Mouse (Mus musculus) intestine, embryonic 15.5 days (tissue): ENCODE data around the gene Tlx2. TPM values are rescaled to one million over a fixed set of nuclear protein-coding genes. Genes with fewer than 3 reads are reported as not detected.

Experiments
- ATAC-seq: fragments of 200-750 bp; cut with Nextera tagmentation; 2 replicates; pipeline ENCODE4 v1.8.0; 2017; ENCODE audit warnings: moderate TSS enrichment, moderate library complexity
- H3K27ac ChIP-seq: fragments of 300-500 bp; sonication (generic); 2 replicates; pipeline ENCODE4 v1.5.1; 2015; ENCODE audit warnings: mild to moderate bottlenecking, inconsistent platforms
- H3K27me3 ChIP-seq: fragments of 300-500 bp; sonication (generic); replicated peaks from 2 replicates; pipeline ENCODE4 v1.6.1; 2015; ENCODE audit warnings: inconsistent platforms
- H3K36me3 ChIP-seq: fragments of 300-500 bp; sonication (generic); 2 replicates; pipeline ENCODE4 v1.6.1; 2015; ENCODE audit warnings: inconsistent platforms
- H3K4me1 ChIP-seq: fragments of 300-500 bp; sonication (generic); replicated peaks from 2 replicates; pipeline ENCODE4 v1.6.1; 2015; ENCODE audit warnings: inconsistent platforms
- H3K4me2 ChIP-seq: fragments of 300-500 bp; sonication (generic); replicated peaks from 2 replicates; pipeline ENCODE4 v1.6.1; 2015; ENCODE audit warnings: mild to moderate bottlenecking, inconsistent platforms
- H3K4me3 ChIP-seq: fragments of 300-500 bp; sonication (generic); replicated peaks from 2 replicates; pipeline ENCODE4 v1.5.1; 2015; ENCODE audit warnings: inconsistent platforms
- H3K9ac ChIP-seq: fragments of 300-500 bp; sonication (generic); 2 replicates; pipeline ENCODE4 v1.6.1; 2015; ENCODE audit warnings: inconsistent platforms
- H3K9me3 ChIP-seq: fragments of 300-500 bp; sonication (generic); 2 replicates; pipeline ENCODE4 v1.6.1; 2016; ENCODE audit warnings: inconsistent platforms
- WGBS: fragments of 180-500 bp; shearing (Covaris S2); methylation state at CpG from one replicate; pipeline ENCODE4 v1.1.7; 2015; 5-methylcytosine and 5-hydroxymethylcytosine counted together
- polyA plus RNA-seq: library from polyadenylated mRNA; unstranded; fragments of >200 nt; fragmentation: Nextera tagmentation; extraction: Ambion mirVana; gene quantifications from 2 replicates; pipeline ENCODE4 v1.2.1, GENCODE M21; 2015

Gene Tlx2
- polyA plus RNA-seq, 1 experiment from 2014 or later, result 22.5 TPM

GRCm38 (mm10) chr6:83068706-83069487 lies 1.2 kb downstream of the Tlx2 start:
- under 1% methylated on average over 81 of the region's 81 CpGs for WGBS

GRCm38 (mm10) chr6:83068221-83068620 lies 1.9 kb downstream of the Tlx2 start:
- Histone ChIP-seq H3K9me3 (no peaks in the 10 kb centered on the region), H3K4me3 (peak overlapping the region; percentile 37), H3K4me2 (peak overlapping the region; percentile 65; the same call in 1 of the 2 replicates), H3K27ac (no peak overlapping the region), H3K4me1 (peaks cover 29% of the 10 kb centered on the region), H3K36me3 (no peaks in the 10 kb centered on the region), H3K9ac (no peak overlapping the region), H3K27me3 (peaks cover 94% of the 10 kb centered on the region)
- WGBS, result 6% methylated on average over 8 of the region's 8 CpGs
- no peak for ATAC-seq

More at GRCm38 (mm10) chr6:83068706-83069487, 1.2 kb downstream of the Tlx2 start:
- ATAC-seq, result no peak
- Histone ChIP-seq H3K9me3 (no peaks in the 10 kb centered on the region), H3K36me3 (no peaks in the 10 kb centered on the region), H3K4me3 (peak overlapping the region; percentile 37), H3K4me1 (peaks cover 29% of the 10 kb centered on the region), H3K9ac (peak overlapping the region; percentile 13; the same call in 1 of the 2 replicates), H3K4me2 (peak overlapping the region; percentile 65), H3K27me3 (peaks cover 93% of the 10 kb centered on the region), H3K27ac (no peak overlapping the region)

DNA sequence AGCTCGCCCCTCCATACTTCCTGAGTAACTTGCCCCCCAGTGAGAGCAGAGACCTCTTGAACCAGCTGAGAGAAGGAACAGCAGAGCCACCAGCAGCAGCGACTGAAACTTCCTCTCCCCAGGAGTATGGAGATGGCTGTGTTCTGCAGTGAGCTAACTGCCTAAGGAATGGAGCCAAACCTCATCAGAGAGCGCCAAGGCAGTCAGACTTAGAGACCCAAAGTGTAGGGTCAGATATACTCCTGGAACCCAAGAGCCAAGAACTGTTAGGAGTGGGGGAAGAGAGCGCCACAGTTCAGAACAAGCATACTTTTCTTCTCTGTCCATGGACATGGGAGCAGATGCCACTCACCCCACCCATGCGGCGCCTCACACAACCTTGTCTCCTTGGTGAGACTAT lies 3.7 kb downstream of the Tlx2 start:
- H3K4me2 ChIP-seq, result no peak overlapping the region
- H3K9ac ChIP-seq, result no peak overlapping the region
- H3K4me3 ChIP-seq, result no peak overlapping the region
- WGBS, result 27% methylated on average over 6 of the region's 6 CpGs
- H3K4me1 ChIP-seq, result peaks cover 29% of the 10 kb centered on the region
- ATAC-seq, result no peak
- no peaks in the 10 kb centered on the region for H3K9me3 ChIP-seq
- no peaks in the 10 kb centered on the region for H3K36me3 ChIP-seq
- H3K27ac ChIP-seq, result no peak overlapping the region
- H3K27me3 ChIP-seq, result peaks cover 93% of the 10 kb centered on the region

DNA sequence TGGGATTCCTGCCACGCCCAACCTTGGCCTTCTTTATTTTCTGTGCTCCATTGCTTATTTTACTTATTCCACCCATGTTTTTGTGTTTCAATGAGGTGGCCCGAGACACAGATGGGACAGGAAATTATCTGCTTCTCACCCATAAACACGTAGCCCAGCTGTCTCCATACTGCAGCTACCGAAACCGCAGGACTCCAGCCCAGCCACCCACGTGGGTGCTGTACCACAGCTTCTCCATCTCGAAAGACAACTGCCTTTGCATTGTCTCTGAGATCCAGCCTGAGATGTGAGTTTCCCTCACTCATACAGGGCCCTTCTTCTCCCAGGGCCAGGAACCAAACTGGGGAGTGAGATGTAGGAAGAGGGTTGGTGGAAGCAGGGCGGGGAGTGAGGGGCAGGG lies 4.1 kb downstream of the Tlx2 start:
- H3K27ac ChIP-seq, result no peak overlapping the region
- no peaks in the 10 kb centered on the region for H3K36me3 ChIP-seq
- no peak for ATAC-seq
- no peak overlapping the region for H3K4me2 ChIP-seq
- no peaks in the 10 kb centered on the region for H3K9me3 ChIP-seq
- H3K4me3 ChIP-seq, result no peak overlapping the region
- peaks cover 93% of the 10 kb centered on the region for H3K27me3 ChIP-seq
- peaks cover 26% of the 10 kb centered on the region for H3K4me1 ChIP-seq
- H3K9ac ChIP-seq, result no peak overlapping the region
- 40% methylated on average over 8 of the region's 8 CpGs for WGBS

GRCm38 (mm10) chr6:83058725-83059124 lies 11.4 kb downstream of the Tlx2 start:
- peak overlapping the region; percentile 50 for H3K4me2 ChIP-seq
- H3K9ac ChIP-seq, result peak overlapping the region; percentile 23; the same call in 1 of the 2 replicates
- ATAC-seq, result no peak
- peak overlapping the region; percentile 72 for H3K27ac ChIP-seq
- H3K4me1 ChIP-seq, result peaks cover 14% of the 10 kb centered on the region
- peaks cover 22% of the 10 kb centered on the region for H3K27me3 ChIP-seq
- H3K9me3 ChIP-seq, result no peaks in the 10 kb centered on the region
- H3K36me3 ChIP-seq, result peaks cover 9% of the 10 kb centered on the region; the same call in 1 of the 2 replicates
- H3K4me3 ChIP-seq, result peak overlapping the region; percentile 31
- 84% methylated on average over 2 of the region's 2 CpGs for whole genome bisulfite sequencing

DNA sequence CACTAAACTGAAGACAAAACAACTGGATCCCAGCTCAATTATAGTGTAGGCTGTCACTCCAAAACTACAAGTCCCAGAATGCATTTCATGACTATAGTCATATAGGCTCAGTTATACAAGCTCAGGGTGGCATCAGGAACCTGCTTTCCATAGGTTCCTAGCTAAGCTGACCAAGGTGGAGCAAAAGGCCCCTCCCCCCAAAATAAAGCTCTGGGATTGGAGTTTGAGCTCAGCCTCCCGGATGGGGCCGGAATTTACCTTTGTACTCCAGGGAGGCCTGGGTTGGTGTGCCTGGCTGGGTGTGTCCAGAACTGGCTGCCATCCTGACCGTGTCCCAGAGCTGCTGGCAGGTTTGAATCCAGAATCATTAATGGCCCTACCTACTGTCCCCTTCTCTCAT lies 12.3 kb downstream of the Tlx2 start, which contains the start of gene Dqx1:
TSS of gene Dqx1 (plus strand) at position 55 of the 400 bp plus-strand sequence.
- Histone ChIP-seq H3K27me3 (peaks cover 13% of the 10 kb centered on the region), H3K4me1 (peaks cover 22% of the 10 kb centered on the region), H3K4me2 (peak within 1 kb of the TSS; percentile 50), H3K9me3 (no peaks in the 10 kb centered on the region), H3K9ac (peak within 1 kb of the TSS; percentile 23), H3K4me3 (peak within 1 kb of the TSS; percentile 31), H3K36me3 (peaks cover 9% of the 10 kb centered on the region; the same call in 1 of the 2 replicates), H3K27ac (peak within 1 kb of the TSS; percentile 72)
- 37% methylated on average over 3 of the region's 3 CpGs for WGBS
- peak; percentile 75 for ATAC-seq

GRCm38 (mm10) chr6:83054871-83055431 lies 15.1 kb downstream of the Tlx2 start, which contains the start of gene Htra2:
TSS of gene Htra2 (minus strand) at chr6:83055273.
- WGBS, result 1% methylated on average over 50 of the region's 50 CpGs
- H3K9ac ChIP-seq, result peak within 1 kb of the TSS; percentile 95
- H3K4me3 ChIP-seq, result peak within 1 kb of the TSS; percentile 96
- H3K4me1 ChIP-seq, result peaks cover 28% of the 10 kb centered on the region
- H3K9me3 ChIP-seq, result no peaks in the 10 kb centered on the region
- peak within 1 kb of the TSS; percentile 93 for H3K4me2 ChIP-seq
- H3K36me3 ChIP-seq, result peaks cover 15% of the 10 kb centered on the region; the same call in 1 of the 2 replicates
- no peak; the same call in none of the 2 replicates for ATAC-seq
- peak within 1 kb of the TSS; percentile 85 for H3K27ac ChIP-seq
- no peaks in the 10 kb centered on the region for H3K27me3 ChIP-seq

DNA sequence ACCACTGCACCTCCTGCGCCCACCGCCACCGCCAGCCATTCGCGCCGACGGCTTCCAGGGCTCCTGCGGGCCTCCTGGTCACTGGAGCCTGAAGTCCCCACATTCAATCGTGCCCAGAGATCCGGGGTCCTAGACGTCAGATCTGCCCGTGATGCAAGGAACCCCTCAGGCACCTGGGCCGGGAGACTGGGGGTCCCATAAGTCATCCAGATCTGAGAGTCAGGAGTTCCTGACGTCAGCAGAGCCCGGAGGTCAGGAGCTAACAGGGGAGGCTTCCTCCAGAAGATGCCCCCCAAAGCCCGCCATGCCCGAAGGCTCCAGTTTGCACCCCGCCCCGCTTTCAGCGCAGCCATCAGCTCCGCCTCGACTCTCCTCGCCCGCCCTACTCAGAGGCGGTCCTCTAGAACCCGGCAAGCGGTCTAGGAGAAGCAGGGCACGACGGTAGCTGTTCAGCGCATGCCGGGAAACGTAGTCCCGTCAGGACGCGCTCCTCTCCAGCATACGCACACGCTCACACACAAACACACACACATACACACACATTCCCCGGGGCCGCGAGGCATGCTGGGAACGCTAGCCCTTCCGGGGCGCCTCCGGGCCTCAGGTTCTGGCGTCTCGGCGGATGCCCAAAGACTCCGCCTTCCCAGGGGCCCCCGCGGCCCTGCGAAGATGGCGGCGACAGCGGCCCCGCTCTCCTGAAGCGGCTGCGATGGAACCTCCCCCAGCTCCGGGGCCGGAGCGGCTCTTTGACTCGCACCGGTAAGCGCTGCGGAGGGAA lies 15.8 kb downstream of the Tlx2 start, which contains the start of gene Aup1:
TSS of gene Aup1 (plus strand) at position 448 of the 778 bp plus-strand sequence.
- H3K36me3 ChIP-seq, result peaks cover 15% of the 10 kb centered on the region; the same call in 1 of the 2 replicates
- peak; percentile 95 for ATAC-seq
- H3K4me1 ChIP-seq, result peaks cover 28% of the 10 kb centered on the region
- no peaks in the 10 kb centered on the region for H3K9me3 ChIP-seq
- H3K27ac ChIP-seq, result peak within 1 kb of the TSS; percentile 85
- H3K4me3 ChIP-seq, result peak within 1 kb of the TSS; percentile 96
- peak within 1 kb of the TSS; percentile 93 for H3K4me2 ChIP-seq
- no peaks in the 10 kb centered on the region for H3K27me3 ChIP-seq
- WGBS, result under 1% methylated on average over 62 of the region's 64 CpGs
- peak within 1 kb of the TSS; percentile 95 for H3K9ac ChIP-seq

- Histone ChIP-seq H3K36me3 (peaks cover 15% of the 10 kb centered on the region; the same call in 1 of the 2 replicates), H3K9ac (peak overlapping the region; percentile 82), H3K27ac (peak overlapping the region; percentile 85), H3K4me2 (peak overlapping the region; percentile 93), H3K27me3 (no peaks in the 10 kb centered on the region), H3K4me3 (peak overlapping the region; percentile 96), H3K9me3 (no peaks in the 10 kb centered on the region), H3K4me1 (peaks cover 25% of the 10 kb centered on the region)
- 3% methylated on average over 26 of the region's 26 CpGs for WGBS
- no peak for ATAC-seq
These were observed 16.7 kb downstream of the Tlx2 start for GRCm38 (mm10) chr6:83053136-83053960.

DNA sequence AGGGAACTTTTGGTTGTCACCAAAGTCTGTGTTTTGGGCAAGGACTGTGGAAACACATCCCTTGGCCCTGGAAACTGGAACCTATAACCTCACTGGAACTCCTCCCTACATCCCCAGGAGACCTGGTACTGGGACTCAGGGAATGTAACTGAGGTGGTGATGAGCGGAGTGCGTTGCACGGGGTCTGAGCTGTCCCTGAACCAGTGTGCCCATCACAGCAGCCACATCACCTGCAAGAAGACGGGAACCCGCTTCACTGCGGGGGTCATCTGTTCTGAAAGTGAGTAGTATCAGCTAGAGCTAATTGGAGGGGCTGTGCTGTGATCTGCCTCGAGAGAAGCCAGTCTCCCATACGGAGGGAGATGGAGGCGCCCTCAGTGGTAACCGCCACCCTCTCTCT lies 20.7 kb downstream of the Tlx2 start:
- Histone ChIP-seq H3K27ac (no peak overlapping the region), H3K4me1 (peaks cover 14% of the 10 kb centered on the region), H3K4me3 (no peak overlapping the region), H3K9ac (no peak overlapping the region), H3K36me3 (peaks cover 7% of the 10 kb centered on the region; the same call in 1 of the 2 replicates), H3K27me3 (no peaks in the 10 kb centered on the region), H3K9me3 (no peaks in the 10 kb centered on the region), H3K4me2 (no peak overlapping the region)
- 73% methylated on average over 10 of the region's 10 CpGs for WGBS
- ATAC-seq, result no peak

- no peak for ATAC-seq
- Histone ChIP-seq H3K27ac (no peak overlapping the region), H3K9me3 (no peaks in the 10 kb centered on the region), H3K9ac (no peak overlapping the region), H3K4me3 (no peak overlapping the region), H3K4me2 (no peak overlapping the region), H3K4me1 (no peaks in the 10 kb centered on the region), H3K36me3 (no peaks in the 10 kb centered on the region), H3K27me3 (no peaks in the 10 kb centered on the region)
- WGBS, result 75% methylated on average over 9 of the region's 9 CpGs
These were observed 25.4 kb downstream of the Tlx2 start for GRCm38 (mm10) chr6:83044742-83045141.
